Mouse (Mus musculus) cortical plate, adult 2 months (tissue): ENCODE measurements around the gene Xrcc2. TPM values are rescaled to one million over a fixed set of nuclear protein-coding genes. Genes with fewer than 3 reads are reported as not detected.
"Not testable (repeated sequence)": the region's sequence is repeated elsewhere in the genome, so short reads cannot be mapped to it uniquely, and the experiment has no call there.

Source experiments
- H3K27ac ChIP-seq: fragments of 200-500 bp; 2 replicates; pipeline ENCODE4 v1.5.1; 2012; ENCODE audit warnings: low read length, control low read depth, inconsistent platforms; ENCODE audit not compliant: insufficient read depth
- H3K4me1 ChIP-seq: fragments of 200-500 bp; 2 replicates; pipeline ENCODE4 v1.6.1; 2011; ENCODE audit warnings: low read length; ENCODE audit not compliant: control insufficient read depth, insufficient read depth
- H3K4me3 ChIP-seq: fragments of 200-500 bp; 2 replicates; pipeline ENCODE4 v1.5.1; 2011; ENCODE audit warnings: mild to moderate bottlenecking, low read length, control low read depth; ENCODE audit not compliant: insufficient read depth
- CTCF ChIP-seq: fragments of 200-500 bp; IDR thresholded peaks from 2 replicates; pipeline ENCODE4 v1.5.1; 2011; ENCODE audit warnings: mild to moderate bottlenecking, control low read depth, low read length; ENCODE audit not compliant: insufficient read depth; ENCODE audit errors: extremely low read depth
- POLR2A ChIP-seq: fragments of 200-500 bp; IDR thresholded peaks from 2 replicates; pipeline ENCODE4 v1.6.1; 2011; ENCODE audit warnings: mild to moderate bottlenecking, low read length, control low read depth; ENCODE audit not compliant: insufficient read depth; ENCODE audit errors: extremely low read depth
- polyA plus RNA-seq: library from polyadenylated mRNA; depleted of rRNA; stranded (reverse); fragments of >200 nt; gene quantifications from 2 replicates; pipeline ENCODE4 v1.2.3, GENCODE M21; 2012

Gene Xrcc2
- polyA plus RNA-seq, 1 experiment: 4.9 TPM

DNA sequence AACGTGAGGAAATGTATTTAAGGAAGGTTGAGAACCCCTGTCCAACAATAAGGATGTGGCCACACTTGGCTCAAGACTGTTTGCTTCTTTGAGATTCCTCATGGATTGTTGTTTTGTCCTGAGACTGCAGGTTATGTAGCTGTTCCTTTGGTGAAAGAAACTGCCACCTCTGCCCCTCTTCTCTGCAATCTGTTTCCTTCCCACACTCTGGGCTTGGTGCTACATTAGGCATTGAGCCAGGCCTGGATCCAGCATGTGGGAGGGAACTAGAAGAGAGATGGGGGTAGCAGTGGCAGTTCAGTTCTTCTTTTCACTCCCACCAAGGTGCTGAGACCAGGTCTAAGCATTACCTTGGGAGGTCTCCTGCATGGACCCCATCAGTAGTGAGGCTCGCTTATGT lies 30.2 kb upstream of the Xrcc2 start:
- Histone ChIP-seq H3K27ac (no peak overlapping the region), H3K4me3 (no peak overlapping the region), H3K4me1 (no peaks in the 10 kb centered on the region)
- TF ChIP-seq POLR2A (no peak), CTCF (no peak)

DNA sequence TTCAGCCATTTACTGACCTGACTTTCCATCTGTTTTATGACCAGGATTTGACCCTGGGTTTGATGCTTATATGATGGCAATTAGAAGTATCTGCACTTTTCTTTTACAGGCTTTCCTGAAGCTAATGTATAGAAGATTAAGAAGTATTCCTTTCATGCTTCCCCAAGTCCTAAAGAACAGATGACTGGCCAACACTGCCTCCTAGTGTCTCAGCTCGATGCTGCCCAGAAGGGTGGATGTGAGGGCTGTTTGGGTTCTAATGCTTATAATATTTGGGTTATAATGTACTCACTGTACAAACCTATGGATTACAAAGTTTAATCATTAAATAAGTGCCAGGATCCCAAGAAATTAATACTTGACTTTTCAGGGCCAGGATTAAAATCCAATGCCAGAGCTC lies 28.7 kb upstream of the Xrcc2 start:
- no peak for TF ChIP-seq POLR2A
- peak; percentile 89 for TF ChIP-seq CTCF
- Histone ChIP-seq H3K27ac (no peak overlapping the region), H3K4me3 (no peak overlapping the region), H3K4me1 (no peaks in the 10 kb centered on the region)

DNA sequence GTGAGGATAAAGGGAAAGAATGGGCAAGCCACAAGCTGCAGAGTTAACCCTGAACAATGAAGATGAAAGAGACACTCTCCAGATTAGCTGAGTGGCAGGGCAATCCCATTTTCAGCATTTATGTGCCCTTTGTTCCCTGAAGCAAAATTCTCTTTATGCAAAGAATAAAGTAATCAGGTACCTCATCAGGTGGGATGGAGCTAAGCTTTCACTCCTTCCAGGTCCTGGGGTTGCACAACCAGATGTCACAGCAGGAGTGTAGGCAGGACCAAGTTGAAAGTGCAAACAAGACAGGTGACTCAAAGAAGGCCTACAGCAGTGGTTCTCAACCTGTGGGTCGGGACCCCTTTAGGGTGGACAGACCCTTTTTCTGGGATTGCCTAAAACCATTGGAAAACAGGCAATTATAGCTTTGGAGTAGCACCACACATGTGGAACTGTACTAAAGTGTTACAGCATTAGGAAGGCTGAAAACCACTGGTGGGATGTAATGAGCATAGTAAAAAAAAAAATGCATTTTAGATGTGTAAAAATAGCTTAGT lies 18.6 kb upstream of the Xrcc2 start:
- TF ChIP-seq CTCF (no peak), POLR2A (no peak)
- H3K27ac ChIP-seq: no peak overlapping the region
- no peaks in the 10 kb centered on the region for H3K4me1 ChIP-seq
- no peak overlapping the region for H3K4me3 ChIP-seq

DNA sequence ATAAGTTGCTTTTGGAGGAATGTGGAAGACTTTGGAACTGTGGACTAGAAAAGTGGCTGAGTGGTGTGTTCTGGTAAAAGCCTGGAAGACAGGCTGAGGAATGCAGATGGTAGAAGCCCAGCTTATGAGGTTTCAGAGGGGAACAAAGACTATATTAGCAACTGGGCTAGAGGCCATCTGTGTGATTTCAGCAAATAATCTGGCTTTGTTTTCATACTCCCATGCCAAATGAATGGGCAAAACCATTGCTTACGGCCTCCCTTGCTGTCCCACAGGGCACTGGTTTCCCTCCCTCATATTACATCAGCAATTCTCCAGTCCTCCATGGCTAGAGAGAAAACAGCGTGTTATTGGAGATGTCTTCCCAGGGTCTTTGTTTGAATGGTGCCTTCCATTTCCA lies 17.4 kb upstream of the Xrcc2 start:
- H3K27ac ChIP-seq: no peak overlapping the region
- no peaks in the 10 kb centered on the region for H3K4me1 ChIP-seq
- TF ChIP-seq POLR2A: no peak
- TF ChIP-seq CTCF: no peak
- no peak overlapping the region for H3K4me3 ChIP-seq

DNA sequence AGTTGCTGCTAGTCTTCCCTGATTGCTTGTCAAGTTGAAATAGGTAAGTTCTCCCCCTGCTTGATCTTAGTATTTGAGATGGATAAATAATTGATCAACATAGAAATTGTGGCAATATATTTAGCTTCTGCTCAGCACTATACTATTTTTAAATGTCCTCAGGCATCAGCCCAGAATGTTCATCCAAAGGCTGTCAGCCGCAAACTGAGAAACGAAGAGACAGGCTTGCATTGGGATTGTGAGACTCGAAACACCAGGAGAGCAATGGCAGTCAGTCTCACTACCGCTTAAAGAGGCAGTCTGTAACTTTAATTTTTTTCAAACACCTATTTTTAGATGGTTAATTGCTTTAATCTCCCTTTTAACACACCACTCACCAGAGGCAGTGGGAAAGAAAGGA lies 13.8 kb upstream of the Xrcc2 start:
- no peak overlapping the region for H3K27ac ChIP-seq

DNA sequence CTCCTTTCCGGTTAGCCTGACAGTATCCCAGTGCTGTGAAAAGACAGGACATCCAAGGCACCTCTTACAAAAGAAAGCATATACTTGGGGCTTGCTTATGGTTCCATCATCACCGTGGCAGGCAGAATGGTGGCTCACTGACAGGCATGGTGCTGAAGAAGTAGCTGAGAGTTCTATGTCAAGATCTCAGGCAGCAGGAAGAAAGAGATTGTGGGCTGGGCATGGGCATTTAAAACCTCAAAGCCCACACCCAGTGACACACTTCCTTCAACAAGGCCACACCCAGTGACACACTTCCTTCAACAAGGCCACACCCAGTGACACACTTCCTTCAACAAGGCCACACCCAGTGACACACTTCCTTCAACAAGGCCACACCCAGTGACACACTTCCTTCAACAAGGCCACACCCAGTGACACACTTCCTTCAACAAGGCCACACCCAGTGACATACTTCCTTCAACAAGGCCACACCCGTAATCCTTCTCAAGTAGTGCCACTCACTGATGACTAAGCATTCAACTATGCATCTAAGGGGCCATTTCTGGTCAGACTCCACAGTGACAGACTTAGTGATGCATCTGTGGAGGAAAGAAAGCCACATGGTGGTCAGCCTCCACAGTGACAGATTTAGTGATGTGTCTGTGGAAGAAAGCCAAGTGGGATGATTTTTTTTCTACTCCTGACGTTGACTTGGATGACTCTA lies 7.5 kb upstream of the Xrcc2 start:
- not testable (repeated sequence) for H3K27ac ChIP-seq, H3K4me1 ChIP-seq, H3K4me3 ChIP-seq

More for the DNA sequence above, 13.8 kb upstream of the Xrcc2 start:
- Histone ChIP-seq H3K4me3 (no peak overlapping the region), H3K4me1 (no peaks in the 10 kb centered on the region)
- TF ChIP-seq CTCF: no peak
- TF ChIP-seq POLR2A: no peak

DNA sequence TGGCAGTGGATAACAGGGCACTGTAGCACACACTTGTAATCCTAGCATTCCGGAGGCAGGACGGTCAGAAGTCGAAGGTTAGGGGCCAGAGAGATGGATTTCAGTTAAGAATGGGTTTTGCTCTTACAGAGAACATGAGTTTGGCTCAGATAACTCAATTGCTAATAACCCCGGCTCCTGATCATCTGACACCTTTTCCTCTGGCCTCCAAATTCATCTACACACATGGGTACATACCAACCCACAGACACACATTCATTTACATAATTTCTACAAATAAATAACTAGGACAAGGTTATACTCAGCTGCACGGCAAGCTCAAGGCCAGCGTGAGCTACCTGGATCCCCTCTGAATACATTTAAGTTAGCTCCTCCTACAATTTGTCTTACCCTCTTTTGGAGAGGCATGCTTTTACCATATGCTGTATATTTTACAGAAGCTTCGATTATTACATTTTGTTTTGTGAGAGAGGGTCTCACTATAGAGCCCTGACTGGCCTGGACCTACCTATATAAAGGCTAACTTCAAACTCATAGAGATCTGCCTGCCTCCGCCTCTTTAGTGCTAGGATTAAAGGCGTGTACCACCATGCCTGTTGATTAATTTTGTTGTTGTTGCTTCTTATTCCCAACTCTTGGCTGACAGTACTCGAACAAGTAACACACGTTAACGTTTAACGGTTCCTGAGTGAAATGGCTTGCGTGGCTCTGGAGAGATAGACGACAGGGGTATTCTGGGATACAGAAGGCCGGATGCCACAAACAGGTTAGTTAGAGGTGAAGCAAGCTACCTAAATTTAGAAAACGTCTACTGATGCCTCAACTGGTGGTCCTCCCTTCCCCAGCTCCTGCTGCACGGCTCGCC lies 691 bp downstream of the Xrcc2 start:
- no peak for TF ChIP-seq POLR2A
- TF ChIP-seq CTCF: no peak
- Histone ChIP-seq H3K4me3 (peak overlapping the region; percentile 61), H3K4me1 (peaks cover 2% of the 10 kb centered on the region; the same call in 1 of the 2 replicates), H3K27ac (no peak overlapping the region)

DNA sequence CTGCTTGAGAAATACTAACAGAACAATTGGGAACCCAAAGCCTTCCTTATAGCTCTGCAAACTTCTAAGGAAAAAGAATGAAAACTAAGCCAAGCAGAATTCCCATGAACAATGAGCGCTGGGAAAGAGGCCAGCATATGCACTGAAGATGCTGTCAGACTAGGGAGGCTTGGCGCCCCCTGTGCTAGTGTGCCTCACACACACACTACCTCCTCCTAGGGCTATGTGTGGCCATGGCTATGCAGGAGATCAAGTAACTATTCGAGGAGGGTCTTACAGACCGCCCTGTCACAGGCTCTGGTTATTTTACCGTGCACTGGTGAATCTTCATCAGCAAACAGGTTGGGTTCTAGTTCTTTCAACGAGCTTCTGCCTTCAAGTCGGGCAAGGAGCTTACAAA lies 7.7 kb downstream of the Xrcc2 start:
- Histone ChIP-seq H3K4me3 (no peak overlapping the region), H3K4me1 (no peaks in the 10 kb centered on the region; the same call in 1 of the 2 replicates), H3K27ac (no peak overlapping the region)
- no peak for TF ChIP-seq CTCF
- no peak for TF ChIP-seq POLR2A

DNA sequence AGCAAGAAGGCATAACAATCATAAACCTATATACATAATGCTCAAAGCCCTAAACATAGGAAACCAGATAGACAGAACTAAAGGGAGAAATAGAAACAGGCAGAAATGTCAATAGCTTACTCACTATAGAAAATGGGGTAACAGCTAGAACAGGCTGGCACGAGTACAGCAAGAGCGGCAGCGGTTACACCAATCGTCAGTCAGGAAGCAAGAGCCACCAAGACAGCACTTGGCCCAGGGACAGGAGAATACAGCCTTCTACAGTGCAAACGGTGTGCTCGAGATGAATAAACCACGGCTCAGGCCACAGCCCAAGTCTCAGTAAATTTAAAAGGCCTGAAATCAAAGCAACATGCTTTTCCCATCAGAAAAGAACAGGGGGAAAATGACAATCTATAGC lies 9.4 kb downstream of the Xrcc2 start:
- TF ChIP-seq CTCF: no peak
- TF ChIP-seq POLR2A: no peak
- Histone ChIP-seq H3K4me3 (no peak overlapping the region), H3K4me1 (no peaks in the 10 kb centered on the region; the same call in 1 of the 2 replicates), H3K27ac (no peak overlapping the region)

DNA sequence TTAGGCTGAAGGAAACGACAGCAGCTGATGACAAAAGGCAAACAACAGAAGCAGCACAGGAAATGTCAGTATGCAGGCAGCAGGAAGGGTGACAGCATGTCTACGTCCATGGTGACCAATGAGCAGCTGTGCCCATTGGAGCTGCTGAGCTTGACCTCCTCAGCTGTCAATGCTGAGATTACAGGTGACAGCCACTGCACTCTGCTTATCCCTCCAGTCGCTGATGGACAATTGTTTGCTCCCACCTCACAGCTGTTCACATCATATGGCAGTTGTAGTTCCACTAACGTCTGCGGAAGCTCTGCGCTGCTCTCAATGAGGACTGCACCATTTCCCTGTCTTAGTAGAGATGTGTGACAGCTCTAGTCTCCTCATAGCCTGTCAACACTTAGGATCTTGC lies 9.8 kb downstream of the Xrcc2 start:
- Histone ChIP-seq H3K4me1 (no peaks in the 10 kb centered on the region; the same call in 1 of the 2 replicates), H3K27ac (no peak overlapping the region), H3K4me3 (no peak overlapping the region)
- TF ChIP-seq CTCF: no peak
- no peak for TF ChIP-seq POLR2A
